Mouse (Mus musculus) liver, postnatal 0 days (tissue): ENCODE measurements at regions not wholly inside any gene's neighbourhood (a gene's known extent, or its start where the extent isn't known, plus 50 kb on each side); places are given as distances from the start of the nearest gene placed in this dataset.

Experiments used
- CTCF ChIP-seq: sonication (generic); IDR thresholded peaks from 2 replicates; pipeline ENCODE4 v1.5.1; 2016; ENCODE audit warnings: antibody characterized with exemption, low read depth
- EP300 ChIP-seq: IDR thresholded peaks from 2 replicates; pipeline ENCODE4 v1.6.1; 2016; ENCODE audit warnings: antibody characterized with exemption, low read depth, mild to moderate bottlenecking

GRCm38 (mm10) chr16:55606447-55607239, 232.1 kb downstream of the Nfkbiz start:
- TF ChIP-seq CTCF: no peak
- no peak for TF ChIP-seq EP300
